Mouse (Mus musculus) heart, postnatal 0 days (tissue): ENCODE results near the gene Chrm3.

Experiments
- CTCF ChIP-seq: IDR thresholded peaks from 2 replicates; pipeline ENCODE4 v1.5.1; 2016; ENCODE audit warnings: antibody characterized with exemption, control low read depth, low read depth
- EP300 ChIP-seq: IDR thresholded peaks from 2 replicates; pipeline ENCODE4 v1.6.1; 2016; ENCODE audit warnings: antibody characterized with exemption, low read depth

GRCm38 (mm10) chr13:10251499-10252179 lies 109.0 kb downstream of the Chrm3 start:
- TF ChIP-seq EP300 (no peak), CTCF (no peak)
